Mouse (Mus musculus): ENCODE measurements around the gene Tmem59l.

Tmem59l gene

GRCm38 (mm10) chr8:70509281-70509952 is 22.3 kb upstream of the Tmem59l start:
- DNase-seq (ENCODE audit: low read depth, low spot score), result no peak

- DNase-seq (ENCODE audit: low read depth, low spot score), result no peak
Observed at GRCm38 (mm10) chr8:70507027-70507393, 19.9 kb upstream of the Tmem59l start.

GRCm38 (mm10) chr8:70506328-70507026 is 19.3 kb upstream of the Tmem59l start, which contains the start of gene Rex1bd:
Rex1bd (minus strand) TSS chr8:70506752.
- peak; percentile 93 for DNase-seq (ENCODE audit: low read depth, low spot score)

GRCm38 (mm10) chr8:70505698-70506327 is 18.7 kb upstream of the Tmem59l start:
- DNase-seq (ENCODE audit: low read depth, low spot score), result no peak

GRCm38 (mm10) chr8:70504851-70505250 is 17.7 kb upstream of the Tmem59l start:
- peak; percentile 74 for DNase-seq (ENCODE audit: low read depth, low spot score)

GRCm38 (mm10) chr8:70504291-70504716 is 17.1 kb upstream of the Tmem59l start:
- peak; percentile 16 for DNase-seq (ENCODE audit: low read depth, low spot score)

GRCm38 (mm10) chr8:70503062-70503750 is 16.0 kb upstream of the Tmem59l start:
- DNase-seq (ENCODE audit: low read depth, low spot score), result peak; percentile 74

- DNase-seq (ENCODE audit: low read depth, low spot score), result no peak
Observed at GRCm38 (mm10) chr8:70502540-70502939, 15.4 kb upstream of the Tmem59l start.

GRCm38 (mm10) chr8:70501820-70502529 is 14.8 kb upstream of the Tmem59l start:
- no peak for DNase-seq (ENCODE audit: low read depth, low spot score)

- peak; percentile 72 for DNase-seq (ENCODE audit: low read depth, low spot score)
Observed at GRCm38 (mm10) chr8:70500386-70501301, 13.5 kb upstream of the Tmem59l start.

GRCm38 (mm10) chr8:70495771-70496062 is 8.6 kb upstream of the Tmem59l start:
- DNase-seq (ENCODE audit: low read depth, low spot score), result no peak

GRCm38 (mm10) chr8:70495001-70495770 is 8.0 kb upstream of the Tmem59l start:
- DNase-seq (ENCODE audit: low read depth, low spot score), result no peak

- no peak for DNase-seq (ENCODE audit: low read depth, low spot score)
Observed at GRCm38 (mm10) chr8:70494416-70494945, 7.3 kb upstream of the Tmem59l start.

- DNase-seq (ENCODE audit: low read depth, low spot score), result peak; percentile 20
Observed at GRCm38 (mm10) chr8:70493692-70494415, 6.7 kb upstream of the Tmem59l start.

GRCm38 (mm10) chr8:70492664-70493640 is 5.8 kb upstream of the Tmem59l start, which contains the start of gene Crlf1:
Crlf1 (plus strand) TSS chr8:70493158.
- DNase-seq (ENCODE audit: low read depth, low spot score), result no peak

- DNase-seq (ENCODE audit: low read depth, low spot score), result no peak
Observed at GRCm38 (mm10) chr8:70490880-70491495, 3.8 kb upstream of the Tmem59l start.
